Mouse (Mus musculus): ENCODE measurements at regions not wholly inside any gene's neighbourhood (a gene's known extent, or its start where the extent isn't known, plus 50 kb on each side); places are given as distances from the start of the nearest gene placed in this dataset.

DNA sequence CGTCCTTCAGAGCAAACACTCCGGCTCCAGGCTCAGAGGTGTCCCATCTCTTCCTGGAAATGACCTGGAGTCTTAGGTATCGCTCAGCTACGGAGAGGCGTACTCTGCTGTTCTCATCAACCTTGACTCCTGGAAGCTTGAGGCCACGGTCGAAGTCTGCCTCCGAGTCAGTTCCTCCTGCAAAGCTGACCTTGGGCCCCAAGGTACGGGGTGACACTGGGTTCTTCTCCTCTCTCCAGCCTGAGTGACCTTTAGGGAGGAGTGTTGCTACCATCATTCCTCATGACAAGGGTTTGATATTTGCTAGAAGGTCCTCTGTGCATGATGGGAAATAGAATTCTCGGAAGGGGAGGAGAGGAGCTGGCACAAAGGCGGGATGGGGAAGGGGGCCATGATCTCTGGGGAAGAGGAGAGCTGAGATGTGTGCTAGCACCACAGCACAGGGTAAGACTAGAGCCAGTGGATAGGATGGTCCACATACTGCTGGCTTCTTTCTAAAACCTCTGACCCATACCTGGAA is 469.0 kb downstream of the Rps24 start:
- TF ChIP-seq POLR2A (IDR thresholded peaks at IDR 0.05; ENCODE audit: borderline replicate concordance, extremely low read depth, insufficient read depth, insufficient read length, poor library complexity, severe bottlenecking): no peak
- no peak for TF ChIP-seq CTCF (IDR thresholded peaks at IDR 0.05; ENCODE audit: borderline replicate concordance, extremely low read depth, insufficient read depth, insufficient read length)

Measured in brain, embryonic 14.5 days (tissue).